Mouse (Mus musculus) cortical plate, adult 2 months (tissue): ENCODE results near the gene Il1rl2.

ENCODE experiments used
- CTCF ChIP-seq: fragments of 200-500 bp; IDR thresholded peaks from 2 replicates; pipeline ENCODE4 v1.5.1; 2011; ENCODE audit warnings: mild to moderate bottlenecking, control low read depth, low read length; ENCODE audit not compliant: insufficient read depth; ENCODE audit errors: extremely low read depth
- POLR2A ChIP-seq: fragments of 200-500 bp; IDR thresholded peaks from 2 replicates; pipeline ENCODE4 v1.6.1; 2011; ENCODE audit warnings: mild to moderate bottlenecking, low read length, control low read depth; ENCODE audit not compliant: insufficient read depth; ENCODE audit errors: extremely low read depth

DNA sequence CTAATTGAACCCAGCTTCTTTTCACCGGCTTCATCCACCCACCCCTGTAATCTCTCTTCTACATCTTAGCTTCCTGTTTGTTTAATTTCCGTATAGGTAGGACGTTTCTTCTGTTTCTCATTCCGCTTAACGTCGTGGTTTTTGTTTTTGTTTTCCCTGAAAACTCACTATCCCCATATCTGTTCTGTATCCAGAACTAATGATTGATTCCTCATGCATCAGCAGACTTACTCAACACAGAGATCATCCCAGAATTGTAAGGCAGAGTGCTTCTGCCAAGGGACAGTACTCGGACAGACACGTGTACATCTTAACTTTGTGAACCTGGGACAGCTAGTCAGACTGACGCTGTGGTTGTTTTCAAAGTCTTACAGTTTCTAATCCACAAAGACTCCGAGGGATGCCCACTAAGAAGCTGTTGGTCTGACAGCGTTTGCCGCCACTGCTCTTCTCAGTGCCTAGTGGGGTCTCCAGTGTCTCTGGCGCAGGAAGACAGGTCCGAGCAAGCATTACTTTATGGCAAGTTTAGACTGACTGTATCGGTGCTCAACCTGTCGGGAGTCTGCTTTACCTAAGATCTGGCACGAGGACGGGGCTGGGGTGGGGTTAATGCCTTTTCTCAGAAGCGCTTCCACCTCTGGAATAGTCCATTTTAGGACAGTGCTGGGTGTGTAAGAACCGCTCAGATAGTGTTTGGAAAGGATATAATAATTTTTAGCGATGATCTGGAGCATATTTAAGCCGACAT lies 719 bp downstream of the Il1rl2 start:
- TF ChIP-seq CTCF: no peak
- no peak for TF ChIP-seq POLR2A
